Mouse (Mus musculus) bone marrow macrophage, adult 2 months (primary cell): ENCODE measurements around the gene Chac2. TPM values are rescaled to one million over a fixed set of nuclear protein-coding genes. Genes with fewer than 3 reads are reported as not detected.

Source experiments
- H3K27ac ChIP-seq: 2 replicates; pipeline ENCODE4 v1.5.1; 2012; ENCODE audit warnings: low read depth, low read length; ENCODE audit not compliant: insufficient read depth
- H3K4me1 ChIP-seq: 2 replicates; pipeline ENCODE4 v1.6.1; 2012; ENCODE audit warnings: low read length; ENCODE audit not compliant: control insufficient read depth, insufficient read depth
- H3K4me3 ChIP-seq: 2 replicates; pipeline ENCODE4 v1.5.1; 2012; ENCODE audit warnings: mild to moderate bottlenecking, low read length, moderate library complexity; ENCODE audit not compliant: insufficient read depth
- CTCF ChIP-seq: IDR thresholded peaks from 2 replicates; pipeline ENCODE4 v1.5.1; 2012; ENCODE audit warnings: low read depth, mild to moderate bottlenecking, low read length, moderate library complexity
- POLR2A ChIP-seq: IDR thresholded peaks from 2 replicates; pipeline ENCODE4 v1.6.1; 2012; ENCODE audit warnings: mild to moderate bottlenecking, low read depth, low read length, borderline replicate concordance
- polyA plus RNA-seq: library from polyadenylated mRNA; stranded (reverse); fragments of >200 nt; gene quantifications from 2 replicates; pipeline ENCODE4 v1.2.4, GENCODE M21; 2012; ENCODE audit not compliant: missing spikeins, insufficient read depth, insufficient read length

Chac2 gene
- polyA plus RNA-seq, 1 experiment, result 6.1 TPM

DNA sequence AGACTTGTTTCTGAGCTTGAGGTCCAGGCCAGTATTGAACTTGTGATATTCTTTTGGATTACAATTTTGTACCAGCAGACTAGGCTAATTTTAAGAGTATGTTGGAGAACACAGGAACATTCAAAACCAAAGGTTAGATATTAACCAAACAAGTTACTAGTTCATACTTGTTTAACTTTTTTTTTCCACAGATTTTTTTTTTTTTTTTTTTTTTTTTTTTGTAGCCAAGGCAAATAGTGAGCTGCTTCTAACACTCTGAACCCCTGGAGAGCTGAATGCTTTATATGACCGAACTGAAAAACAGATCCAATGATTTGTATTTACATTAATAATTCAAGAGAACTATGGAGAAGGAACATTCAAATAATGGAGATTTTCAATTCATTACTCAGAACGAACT, 913 bp downstream of the Chac2 start:
- no peak overlapping the region for H3K4me3 ChIP-seq
- no peak overlapping the region for H3K27ac ChIP-seq
- no peak for TF ChIP-seq CTCF
- TF ChIP-seq POLR2A, result no peak
- H3K4me1 ChIP-seq, result peaks cover 4% of the 10 kb centered on the region; the same call in 1 of the 2 replicates

DNA sequence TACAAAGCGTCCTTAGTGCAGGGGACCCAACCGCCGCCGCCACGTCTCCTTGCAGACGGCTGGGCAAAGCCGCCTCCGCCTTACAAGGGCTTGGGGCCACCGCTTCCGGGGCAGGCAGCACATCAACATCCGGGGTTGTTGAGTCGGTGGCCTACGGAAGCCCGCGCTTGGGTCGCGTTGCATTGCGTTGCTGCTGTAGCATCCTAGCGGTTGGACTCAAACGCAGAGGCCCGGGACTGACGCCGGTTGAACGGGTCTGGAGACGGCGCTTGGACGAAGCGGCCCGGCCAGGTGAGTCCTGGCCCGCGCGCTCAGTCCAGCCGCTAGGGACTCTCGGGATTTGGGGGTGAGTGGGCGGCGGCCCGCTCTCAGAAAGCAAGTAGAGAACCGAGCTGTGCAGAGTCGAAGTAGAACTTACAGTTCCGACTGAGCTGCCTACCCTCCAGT, 31.8 kb downstream of the Chac2 start, which contains the start of gene Erlec1:
Gene Erlec1, minus strand, starts transcription at position 57 of the 447 bp plus-strand sequence.
- no peak for TF ChIP-seq CTCF
- no peak for TF ChIP-seq POLR2A
- H3K4me3 ChIP-seq, result peak within 1 kb of the TSS; percentile 92
- peaks cover 4% of the 10 kb centered on the region; the same call in 1 of the 2 replicates for H3K4me1 ChIP-seq
- peak within 1 kb of the TSS; percentile 50 for H3K27ac ChIP-seq

DNA sequence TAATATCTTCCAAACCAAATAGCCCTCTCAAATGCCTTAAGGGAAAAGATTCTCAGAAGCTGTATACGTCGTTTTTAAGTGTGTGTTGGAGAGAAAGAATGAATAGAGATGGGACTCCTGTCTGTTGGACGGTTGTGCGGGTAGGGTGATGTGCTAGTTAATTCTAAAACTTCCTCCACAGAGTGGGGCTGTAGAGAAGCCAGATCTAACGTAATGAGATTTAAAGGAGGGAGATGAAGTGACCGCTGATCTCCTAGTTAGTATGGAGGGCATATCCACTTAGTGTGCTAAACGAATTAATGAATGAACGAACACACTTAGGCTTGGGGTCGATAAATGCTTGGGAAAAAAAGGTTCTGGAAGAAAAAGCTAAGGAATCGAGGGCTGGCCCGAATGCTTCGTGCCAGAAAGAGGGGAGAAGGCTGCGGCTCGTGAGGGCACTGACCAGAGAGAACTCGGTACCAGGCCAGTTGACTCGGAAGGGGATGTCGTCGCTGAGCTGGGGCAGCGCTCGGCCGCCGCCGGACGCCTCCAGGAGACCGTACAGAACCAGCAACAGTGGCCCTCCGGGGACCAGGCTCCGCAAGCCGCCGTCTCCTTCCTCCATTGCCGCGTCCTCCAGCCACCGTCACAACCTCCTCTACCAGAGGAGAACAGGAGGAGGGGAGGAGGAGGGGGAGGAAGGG, 32.5 kb downstream of the Chac2 start:
- peak overlapping the region; percentile 50 for H3K27ac ChIP-seq
- no peak for TF ChIP-seq POLR2A
- TF ChIP-seq CTCF, result no peak
- H3K4me1 ChIP-seq, result peaks cover 4% of the 10 kb centered on the region; the same call in 1 of the 2 replicates
- H3K4me3 ChIP-seq, result peak overlapping the region; percentile 92

DNA sequence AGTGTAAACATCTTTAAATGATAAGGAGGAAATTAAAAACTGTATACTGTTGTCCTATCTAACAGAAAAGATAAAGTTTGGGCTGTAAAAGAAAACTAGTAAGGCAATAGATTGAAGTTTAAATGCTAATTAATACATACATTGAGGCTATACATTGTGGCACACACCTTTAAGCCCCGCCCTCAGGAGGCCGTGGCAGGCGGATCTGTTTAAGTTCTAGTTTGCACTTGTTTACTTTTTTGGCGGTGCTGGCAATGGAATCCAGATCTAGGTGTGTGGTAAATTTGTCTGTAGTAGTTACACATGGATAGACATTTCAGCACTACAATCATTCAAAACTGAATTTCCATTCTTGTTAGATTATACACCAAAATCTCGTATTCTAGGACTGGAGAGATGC, 33.3 kb downstream of the Chac2 start:
- TF ChIP-seq POLR2A (no peak), CTCF (no peak)
- Histone ChIP-seq H3K27ac (no peak overlapping the region), H3K4me3 (peak overlapping the region; percentile 92; the same call in 1 of the 2 replicates), H3K4me1 (peaks cover 4% of the 10 kb centered on the region; the same call in 1 of the 2 replicates)

DNA sequence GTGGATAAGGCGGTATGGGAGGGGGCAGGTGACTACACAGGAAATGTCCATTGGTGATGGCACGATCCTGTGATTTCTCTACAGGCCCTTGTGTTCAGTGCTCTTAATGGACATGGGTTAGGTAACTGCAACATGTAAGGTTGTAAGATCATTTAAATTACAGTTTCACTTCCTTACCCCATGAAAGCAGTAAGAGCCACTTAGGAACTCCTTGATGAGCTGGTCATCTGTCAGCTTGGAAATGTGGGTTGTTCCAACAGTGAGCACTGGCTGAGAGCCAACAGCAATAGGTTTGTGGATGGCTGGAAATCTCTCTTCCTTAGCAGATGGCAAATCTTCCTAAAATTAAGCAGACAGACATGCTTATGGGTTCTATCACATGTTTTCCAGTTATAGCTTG, 42.6 kb downstream of the Chac2 start:
- Histone ChIP-seq H3K4me3 (no peak overlapping the region), H3K4me1 (no peaks in the 10 kb centered on the region), H3K27ac (no peak overlapping the region)
- TF ChIP-seq POLR2A (no peak), CTCF (no peak)

DNA sequence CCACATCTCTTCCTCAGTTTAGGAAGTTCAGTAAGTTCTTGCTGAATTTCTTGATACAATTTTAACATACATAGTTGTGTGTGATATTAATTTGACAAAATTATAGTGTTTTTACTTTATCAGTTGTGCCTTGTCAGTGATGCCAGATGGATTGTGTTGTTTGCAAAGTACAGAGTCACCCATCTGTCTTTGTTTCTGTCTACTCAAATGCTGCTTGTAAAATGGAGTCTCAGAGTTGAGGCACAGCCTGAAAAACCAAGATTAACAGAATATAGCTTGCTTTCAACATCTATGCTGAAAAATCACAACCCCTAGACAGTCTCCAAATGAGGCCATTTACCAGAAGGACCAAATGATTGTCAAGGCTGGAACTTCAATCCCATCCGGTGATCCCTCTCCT, 57.7 kb downstream of the Chac2 start:
- no peaks in the 10 kb centered on the region for H3K4me1 ChIP-seq
- no peak overlapping the region for H3K4me3 ChIP-seq
- H3K27ac ChIP-seq, result no peak overlapping the region
- no peak for TF ChIP-seq CTCF
- no peak for TF ChIP-seq POLR2A

DNA sequence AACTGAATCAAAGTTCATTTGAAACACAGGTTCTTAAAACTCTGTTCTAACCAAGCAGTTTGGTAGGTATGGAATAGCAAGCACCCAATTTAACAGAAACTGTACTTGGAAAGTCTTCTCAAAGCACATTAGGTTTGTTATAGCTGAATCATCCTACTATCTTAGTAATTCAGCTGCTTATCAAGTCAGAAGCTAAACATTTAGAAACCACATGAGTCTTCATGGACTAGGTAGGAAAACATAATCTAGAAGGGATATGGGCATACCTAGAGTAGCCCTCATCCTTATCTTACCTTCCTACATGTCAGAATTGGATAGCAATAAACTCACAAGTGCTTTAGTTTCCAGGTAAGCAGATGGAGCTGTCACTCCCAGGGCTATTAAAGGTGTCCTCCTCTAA, 58.1 kb downstream of the Chac2 start:
- TF ChIP-seq POLR2A (no peak), CTCF (no peak)
- Histone ChIP-seq H3K27ac (no peak overlapping the region), H3K4me1 (no peaks in the 10 kb centered on the region), H3K4me3 (no peak overlapping the region)

Other genes starting within 250 kb of the Chac2 start
- gene Psme4, start 214.6 kb downstream of the Chac2 start, polyA plus RNA-seq, result 43.9 and 52.0 TPM in 2 replicates
- not detected in 2 replicates for gene Gpr75, start 101.0 kb downstream of the Chac2 start, polyA plus RNA-seq
- gene Asb3, start 100.9 kb downstream of the Chac2 start, polyA plus RNA-seq, result 15.1 and 17.9 TPM in 2 replicates
- gene Erlec1, start 32.0 kb downstream of the Chac2 start, polyA plus RNA-seq, result 50.7 and 52.9 TPM in 2 replicates
- not detected in 2 replicates for gene Gm17332, start 196.1 kb upstream of the Chac2 start, polyA plus RNA-seq